Mouse (Mus musculus) adrenal gland, adult 2 months (tissue): ENCODE measurements around the gene Krtap19-3. TPM values are rescaled to one million over a fixed set of nuclear protein-coding genes. Genes with fewer than 3 reads are reported as not detected.

Source experiments
- DNase-seq: peaks from one replicate; pipeline ENCODE4 v3.0.0; 2021
- long read RNA-seq: library from polyadenylated mRNA; stranded (forward); transcript quantifications from one replicate; pipeline ENCODE4 v2.0.0, GENCODE M21; 2021
- polyA plus RNA-seq: library from polyadenylated mRNA; depleted of rRNA; stranded (reverse); fragments of >200 nt; gene quantifications from 2 replicates; pipeline ENCODE4 v1.2.3, GENCODE M21; 2012; rRNA removed
- total RNA-seq, 2 experiments: library from RNA; stranded (reverse); gene quantifications; 2 replicates each; pipeline ENCODE4 v1.2.3; 2021

Gene Krtap19-3
- total RNA-seq (not detected), polyA plus RNA-seq (not detected in 2 replicates)
- long read RNA-seq, result 0 reads

DNA sequence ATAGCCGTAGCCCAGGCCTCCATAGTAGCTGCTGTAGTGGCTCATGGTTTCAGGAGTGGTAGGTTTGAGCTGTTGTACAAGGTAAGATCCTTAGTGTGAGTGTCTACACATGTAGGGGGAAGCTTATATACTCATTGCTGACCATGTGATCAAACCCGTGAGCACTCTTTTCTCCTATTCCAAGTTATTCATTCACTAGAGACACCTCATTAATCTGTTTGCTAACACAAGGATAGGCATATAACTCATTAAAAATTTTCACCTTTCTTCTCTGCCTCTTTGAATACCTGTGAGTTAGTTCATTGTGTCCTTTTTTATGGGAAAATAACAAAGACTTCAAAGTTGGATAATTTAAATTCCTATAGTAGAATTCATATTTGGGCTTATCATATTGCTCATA, at the start of gene Krtap19-3:
TSS of gene Krtap19-3 (minus strand) at position 101 of the 400 bp plus-strand sequence.
- no peak for DNase-seq

DNA sequence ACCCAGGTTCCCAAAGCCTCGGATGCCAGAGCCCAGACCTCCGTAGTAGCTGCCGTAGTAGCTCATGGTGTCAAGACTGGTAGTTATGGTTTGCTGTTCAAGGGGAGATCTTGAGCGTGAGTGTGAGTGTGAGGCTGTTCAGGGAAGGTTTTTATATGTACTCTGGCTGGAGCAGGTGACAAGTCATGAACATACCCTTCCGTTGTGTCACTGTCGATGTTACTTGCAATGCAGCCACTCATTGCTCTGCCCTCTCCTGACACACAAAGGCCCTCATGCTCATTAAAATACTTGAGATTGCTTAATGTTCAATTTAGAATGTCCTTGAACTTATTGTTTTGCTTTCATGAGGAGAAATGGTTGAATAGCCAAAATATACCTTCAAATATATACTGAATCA, 18.5 kb upstream of the Krtap19-3 start, which contains the start of gene Krtap19-5:
TSS of gene Krtap19-5 (minus strand) at position 101 of the 400 bp plus-strand sequence.
- no peak for DNase-seq

DNA sequence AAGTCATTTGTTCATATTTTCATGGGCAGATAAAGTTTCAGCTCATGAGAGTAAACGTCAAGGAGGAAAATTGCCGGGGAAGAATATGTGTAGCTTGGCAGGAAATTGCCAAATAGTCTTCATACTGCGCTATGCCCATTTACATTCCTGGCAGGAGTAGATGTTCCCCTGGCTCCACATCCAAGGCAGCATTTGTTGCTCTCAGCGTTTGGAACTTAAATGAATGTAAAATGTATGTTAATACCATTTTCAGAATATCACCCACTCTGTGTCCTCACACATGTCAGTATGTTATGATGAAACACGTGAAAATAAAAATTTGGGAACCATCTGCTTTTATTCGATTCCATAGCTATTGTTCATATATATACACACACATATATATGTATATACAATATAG, 9.0 kb upstream of the Krtap19-3 start:
- no peak for DNase-seq

DNA sequence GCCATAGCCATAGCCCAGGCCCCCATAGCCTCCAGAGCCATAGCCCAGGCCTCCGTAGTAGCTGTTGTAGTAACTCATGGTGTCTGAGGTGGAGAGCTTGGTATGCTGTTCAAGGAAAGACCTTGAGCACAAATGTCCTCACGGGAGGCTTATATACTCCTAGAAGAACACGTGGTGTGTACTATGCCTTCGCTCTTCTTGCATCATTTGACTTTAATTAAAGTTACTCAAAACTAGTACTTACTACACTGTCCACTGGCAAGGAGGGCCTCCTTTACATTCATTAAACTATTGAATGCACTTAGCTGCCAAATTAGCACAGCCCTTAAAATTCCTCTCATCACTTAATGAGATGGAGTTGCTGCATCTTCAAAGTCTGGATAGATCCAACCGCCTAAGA, 7.2 kb upstream of the Krtap19-3 start, which contains the start of gene Krtap19-4:
TSS of gene Krtap19-4 (minus strand) at position 101 of the 400 bp plus-strand sequence.
- no peak for DNase-seq

DNA sequence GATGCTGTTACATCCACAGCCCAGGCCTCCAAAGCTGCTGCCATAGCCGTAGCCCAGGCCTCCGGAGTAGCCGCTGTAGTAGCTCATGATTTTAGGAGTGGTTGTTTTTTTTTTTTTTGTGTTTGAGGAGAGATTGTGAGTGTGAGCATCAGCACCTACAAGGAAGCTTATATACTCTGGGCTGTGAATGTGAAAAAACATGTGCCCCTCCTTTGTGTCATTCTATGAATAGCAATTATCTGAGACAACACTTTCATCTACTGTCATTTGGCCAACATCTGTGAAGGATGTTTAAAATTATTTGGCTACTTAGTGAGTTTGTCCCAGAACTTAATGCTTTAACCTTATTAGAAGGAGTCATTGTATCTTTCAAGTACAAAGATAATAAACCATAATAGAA, 3.7 kb downstream of the Krtap19-3 start, which contains the start of gene Krtap19-2:
TSS of gene Krtap19-2 (minus strand) at position 101 of the 400 bp plus-strand sequence.
- no peak for DNase-seq

DNA sequence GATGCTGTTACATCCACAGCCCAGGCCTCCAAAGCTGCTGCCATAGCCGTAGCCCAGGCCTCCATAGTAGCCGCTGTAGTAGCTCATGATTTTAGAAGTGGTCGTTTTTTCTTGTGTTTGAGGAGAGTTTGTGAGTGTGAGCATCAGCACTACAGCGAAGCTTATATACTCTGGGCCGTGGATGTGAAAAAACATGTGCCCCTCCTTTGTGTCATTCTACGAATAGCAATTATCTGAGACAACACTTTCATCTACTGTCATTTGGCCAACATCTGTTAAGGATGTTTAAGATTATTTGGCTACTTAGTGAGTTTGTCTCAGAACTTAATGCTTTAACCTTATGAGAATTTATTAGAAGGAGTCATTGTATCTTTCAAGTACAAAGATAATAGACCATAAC, 8.5 kb downstream of the Krtap19-3 start, which contains the start of gene Krtap19-1:
TSS of gene Krtap19-1 (minus strand) at position 101 of the 400 bp plus-strand sequence.
- DNase-seq, result no peak

DNA sequence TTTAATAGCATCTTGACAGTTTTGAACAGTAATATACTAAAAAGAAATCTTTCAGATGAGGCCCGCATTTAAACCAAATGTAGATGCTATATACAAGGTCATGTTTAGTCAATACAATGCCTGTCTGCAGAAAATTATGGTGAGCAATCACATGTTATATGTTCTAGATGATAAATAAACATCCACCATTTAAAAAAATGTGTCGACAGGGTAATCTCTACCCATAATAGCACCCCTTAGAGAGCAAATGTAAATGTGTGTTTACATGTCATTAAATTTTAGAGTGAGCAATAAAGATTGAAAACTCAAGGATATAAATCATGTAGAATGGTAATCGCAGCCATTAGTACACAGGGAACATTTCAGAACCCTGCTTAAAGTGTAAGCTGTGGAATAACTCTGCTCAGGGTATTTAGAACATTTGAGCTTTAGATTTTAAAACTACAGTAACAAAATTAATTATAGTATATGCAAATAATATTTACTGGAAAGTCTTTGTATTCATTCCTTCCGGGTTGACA, 12.9 kb downstream of the Krtap19-3 start:
- no peak for DNase-seq

DNA sequence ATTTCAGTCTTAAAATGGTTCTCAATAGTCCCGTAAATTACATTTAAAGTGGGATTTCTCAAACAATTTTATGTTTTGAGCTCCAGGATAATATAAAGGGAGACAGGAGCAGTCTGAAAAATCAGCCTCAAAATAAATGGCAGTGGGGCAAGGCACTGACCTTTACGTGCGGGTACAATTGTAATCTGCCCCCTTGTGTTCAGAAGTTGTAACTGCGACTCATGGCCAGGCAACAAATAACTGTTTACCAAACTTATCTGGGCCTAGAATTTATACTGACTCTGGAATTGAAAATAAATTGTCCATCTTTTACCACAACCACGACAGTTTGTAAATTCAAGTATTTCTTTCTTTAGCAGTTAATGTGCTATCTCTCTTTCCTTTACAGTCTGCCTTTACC, 26.4 kb downstream of the Krtap19-3 start:
- DNase-seq, result no peak

DNA sequence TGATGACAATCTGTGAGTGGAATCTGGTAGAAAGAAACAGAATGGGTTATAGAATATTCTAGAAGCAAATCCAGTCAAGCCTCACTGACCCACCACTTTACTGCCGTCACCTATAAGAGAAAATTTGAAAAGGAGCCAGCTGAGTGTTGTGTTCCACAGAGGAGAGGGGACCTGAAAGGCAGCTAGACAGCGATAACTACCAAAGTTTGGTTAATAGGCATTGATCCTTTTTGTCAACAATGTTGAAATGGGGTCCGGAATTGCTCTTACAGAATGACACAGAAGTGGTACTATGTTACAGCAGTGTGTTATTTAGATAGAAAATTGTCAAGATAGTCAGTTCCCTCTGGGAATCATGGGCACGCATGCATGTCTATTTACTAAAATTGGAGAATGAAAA, 29.3 kb downstream of the Krtap19-3 start:
- DNase-seq, result no peak

DNA sequence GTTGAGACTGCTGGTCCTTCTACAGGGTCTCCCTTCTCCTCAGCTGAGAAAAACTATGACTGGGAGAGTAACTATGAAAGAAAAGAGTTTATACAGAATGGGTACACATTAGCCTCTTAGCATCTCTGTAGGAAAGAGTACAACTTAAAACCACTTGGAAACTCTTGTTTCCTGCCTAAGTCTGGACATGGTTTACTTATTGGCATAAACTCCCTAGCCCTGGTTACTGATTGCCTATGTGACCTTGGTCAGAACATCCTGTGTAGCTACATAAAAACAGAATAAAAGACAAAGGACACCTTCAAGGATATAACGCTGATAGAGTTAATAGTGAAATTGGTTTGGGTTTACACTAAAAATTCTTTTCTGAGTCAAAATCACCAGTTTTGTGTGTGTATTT, 30.5 kb downstream of the Krtap19-3 start:
- no peak for DNase-seq

Other genes with a start within 250 kb of the Krtap19-3 start
- gene Krtap26-1, start 230.2 kb downstream of the Krtap19-3 start, total RNA-seq, result not detected
- gene Krtap26-1, start 230.2 kb downstream of the Krtap19-3 start, polyA plus RNA-seq, result not detected in 2 replicates
- not detected for gene Krtap27-1, start 206.4 kb downstream of the Krtap19-3 start, total RNA-seq
- gene Krtap27-1, start 206.4 kb downstream of the Krtap19-3 start, polyA plus RNA-seq, result not detected in 2 replicates
- not detected for gene 2310061N02Rik, start 170.1 kb downstream of the Krtap19-3 start, total RNA-seq
- gene 2310061N02Rik, start 170.1 kb downstream of the Krtap19-3 start, polyA plus RNA-seq, result not detected in 2 replicates
- gene Krtap13-1, start 149.2 kb downstream of the Krtap19-3 start, total RNA-seq, result not detected
- gene Krtap13-1, start 149.2 kb downstream of the Krtap19-3 start, polyA plus RNA-seq, result not detected in 2 replicates
- gene Krtap13, start 126.4 kb downstream of the Krtap19-3 start, total RNA-seq, result not detected
- not detected in 2 replicates for gene Krtap13, start 126.4 kb downstream of the Krtap19-3 start, polyA plus RNA-seq
- not detected for gene 2310034C09Rik, start 119.2 kb downstream of the Krtap19-3 start, total RNA-seq
- gene 2310034C09Rik, start 119.2 kb downstream of the Krtap19-3 start, polyA plus RNA-seq, result not detected in 2 replicates
- not detected for gene 2310057N15Rik, start 103.8 kb downstream of the Krtap19-3 start, total RNA-seq
- not detected in 2 replicates for gene 2310057N15Rik, start 103.8 kb downstream of the Krtap19-3 start, polyA plus RNA-seq
- gene Gm5965, start 100.1 kb downstream of the Krtap19-3 start, total RNA-seq, result not detected
- gene Gm5965, start 100.1 kb downstream of the Krtap19-3 start, polyA plus RNA-seq, result not detected in 2 replicates
- gene Gm20741, start 65.8 kb downstream of the Krtap19-3 start, total RNA-seq, result not detected
- gene Gm20741, start 65.8 kb downstream of the Krtap19-3 start, polyA plus RNA-seq, result not detected in 2 replicates
- gene Krtap15, start 57.8 kb downstream of the Krtap19-3 start, total RNA-seq, result not detected
- not detected in 2 replicates for gene Krtap15, start 57.8 kb downstream of the Krtap19-3 start, polyA plus RNA-seq
- gene Krtap14, start 51.9 kb downstream of the Krtap19-3 start, total RNA-seq, result not detected
- not detected in 2 replicates for gene Krtap14, start 51.9 kb downstream of the Krtap19-3 start, polyA plus RNA-seq
- not detected for gene Krtap19-1, start 8.6 kb downstream of the Krtap19-3 start, total RNA-seq
- not detected in 2 replicates for gene Krtap19-1, start 8.6 kb downstream of the Krtap19-3 start, polyA plus RNA-seq
- not detected for gene Krtap19-2, start 3.8 kb downstream of the Krtap19-3 start, total RNA-seq
- gene Krtap19-2, start 3.8 kb downstream of the Krtap19-3 start, polyA plus RNA-seq, result not detected in 2 replicates
- gene Krtap19-4, start 7.1 kb upstream of the Krtap19-3 start, total RNA-seq, result not detected
- gene Krtap19-4, start 7.1 kb upstream of the Krtap19-3 start, polyA plus RNA-seq, result not detected in 2 replicates
- not detected for gene Krtap19-5, start 18.4 kb upstream of the Krtap19-3 start, total RNA-seq
- gene Krtap19-5, start 18.4 kb upstream of the Krtap19-3 start, polyA plus RNA-seq, result not detected in 2 replicates
- gene Krtap19-9b, start 54.2 kb upstream of the Krtap19-3 start, total RNA-seq, result not detected
- gene Krtap19-9b, start 54.2 kb upstream of the Krtap19-3 start, polyA plus RNA-seq, result not detected in 2 replicates
- not detected for gene Krtap16-3, start 84.8 kb upstream of the Krtap19-3 start, total RNA-seq
- not detected in 2 replicates for gene Krtap16-3, start 84.8 kb upstream of the Krtap19-3 start, polyA plus RNA-seq
- gene Krtap22-2, start 132.7 kb upstream of the Krtap19-3 start, total RNA-seq, result not detected
- gene Krtap22-2, start 132.7 kb upstream of the Krtap19-3 start, polyA plus RNA-seq, result not detected in 2 replicates
- gene Gm10229, start 137.2 kb upstream of the Krtap19-3 start, total RNA-seq, result not detected
- gene Gm10229, start 137.2 kb upstream of the Krtap19-3 start, polyA plus RNA-seq, result not detected in 2 replicates
- gene Krtap6-1, start 153.7 kb upstream of the Krtap19-3 start, total RNA-seq, result not detected
- gene Krtap6-1, start 153.7 kb upstream of the Krtap19-3 start, polyA plus RNA-seq, result not detected in 2 replicates
- not detected for gene Gm10228, start 163.4 kb upstream of the Krtap19-3 start, total RNA-seq
- not detected in 2 replicates for gene Gm10228, start 163.4 kb upstream of the Krtap19-3 start, polyA plus RNA-seq
- not detected for gene Krtap6-5, start 169.8 kb upstream of the Krtap19-3 start, total RNA-seq
- gene Krtap6-5, start 169.8 kb upstream of the Krtap19-3 start, polyA plus RNA-seq, result not detected in 2 replicates
- gene 1110025L11Rik, start 186.0 kb upstream of the Krtap19-3 start, total RNA-seq, result not detected
- gene 1110025L11Rik, start 186.0 kb upstream of the Krtap19-3 start, polyA plus RNA-seq, result not detected in 2 replicates
- gene Krtap6-3, start 206.0 kb upstream of the Krtap19-3 start, total RNA-seq, result not detected
- not detected in 2 replicates for gene Krtap6-3, start 206.0 kb upstream of the Krtap19-3 start, polyA plus RNA-seq